Mouse (Mus musculus): ENCODE measurements around the gene Gtf3c5. TPM values are rescaled to one million over a fixed set of nuclear protein-coding genes. Genes with fewer than 3 reads are reported as not detected.

The Gtf3c5 gene
- polyA plus RNA-seq, 1 experiment, result not detected

DNA sequence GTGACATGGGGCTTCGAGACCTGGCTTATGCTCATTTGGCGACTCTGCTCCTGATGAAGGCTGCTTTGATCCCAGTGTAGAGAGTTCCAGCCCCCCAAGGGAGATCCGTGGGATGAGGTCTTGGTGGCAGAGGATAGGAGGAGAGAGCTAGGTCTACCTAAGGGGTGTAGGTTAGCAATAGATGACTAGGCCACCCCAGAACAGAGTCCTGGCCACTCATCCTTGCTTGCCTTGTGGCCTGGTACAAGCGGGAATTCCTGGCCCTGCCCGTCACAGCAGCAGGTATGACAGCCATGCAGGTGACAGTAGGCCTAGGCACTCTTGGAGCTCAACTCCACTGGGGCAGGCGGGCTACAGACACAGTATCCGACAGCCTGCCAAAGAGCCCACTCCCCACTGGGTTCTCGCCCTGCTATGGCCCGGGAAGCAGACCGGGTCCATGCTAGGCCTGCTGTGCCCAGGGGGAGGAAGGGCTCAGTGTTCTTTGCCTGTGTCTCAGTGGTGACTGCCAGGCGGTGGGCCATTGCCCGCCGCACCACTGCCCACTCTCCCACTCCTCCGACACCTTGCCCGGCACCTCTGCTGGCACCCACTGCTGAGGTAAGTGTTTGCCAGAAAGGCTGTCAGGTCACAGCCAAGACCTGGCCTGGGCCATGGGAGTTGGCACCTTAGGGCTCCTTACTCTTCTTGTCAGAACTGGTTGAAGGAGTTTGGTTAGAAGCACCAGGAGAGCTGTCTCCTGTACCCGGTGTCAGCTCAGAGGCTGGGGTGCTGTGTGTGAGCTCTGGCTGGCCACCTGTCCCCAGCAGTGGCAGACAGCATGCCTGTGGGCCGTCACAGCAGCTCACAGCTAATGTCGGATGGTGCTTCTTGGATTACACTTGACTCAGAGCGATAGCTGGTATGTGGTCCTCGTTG, 55.9 kb downstream of the Gtf3c5 start:
- H3K4me3 ChIP-seq (ENCODE audit: insufficient read depth, low read depth, low read length), result no peak overlapping the region
- no peak for TF ChIP-seq POLR2A (IDR thresholded peaks at IDR 0.05; ENCODE audit: insufficient read depth, low read depth, low read length)
- no peak for TF ChIP-seq CTCF (IDR thresholded peaks at IDR 0.05; ENCODE audit: insufficient read depth, low read depth, low read length)
- H3K27ac ChIP-seq (ENCODE audit: insufficient read depth, low read depth, low read length), result no peak overlapping the region
- peaks cover 69% of the 10 kb centered on the region for H3K4me1 ChIP-seq (ENCODE audit: control insufficient read depth, insufficient read depth, low read length)
- 85% methylated on average over 20 of the region's 20 CpGs for WGBS

DNA sequence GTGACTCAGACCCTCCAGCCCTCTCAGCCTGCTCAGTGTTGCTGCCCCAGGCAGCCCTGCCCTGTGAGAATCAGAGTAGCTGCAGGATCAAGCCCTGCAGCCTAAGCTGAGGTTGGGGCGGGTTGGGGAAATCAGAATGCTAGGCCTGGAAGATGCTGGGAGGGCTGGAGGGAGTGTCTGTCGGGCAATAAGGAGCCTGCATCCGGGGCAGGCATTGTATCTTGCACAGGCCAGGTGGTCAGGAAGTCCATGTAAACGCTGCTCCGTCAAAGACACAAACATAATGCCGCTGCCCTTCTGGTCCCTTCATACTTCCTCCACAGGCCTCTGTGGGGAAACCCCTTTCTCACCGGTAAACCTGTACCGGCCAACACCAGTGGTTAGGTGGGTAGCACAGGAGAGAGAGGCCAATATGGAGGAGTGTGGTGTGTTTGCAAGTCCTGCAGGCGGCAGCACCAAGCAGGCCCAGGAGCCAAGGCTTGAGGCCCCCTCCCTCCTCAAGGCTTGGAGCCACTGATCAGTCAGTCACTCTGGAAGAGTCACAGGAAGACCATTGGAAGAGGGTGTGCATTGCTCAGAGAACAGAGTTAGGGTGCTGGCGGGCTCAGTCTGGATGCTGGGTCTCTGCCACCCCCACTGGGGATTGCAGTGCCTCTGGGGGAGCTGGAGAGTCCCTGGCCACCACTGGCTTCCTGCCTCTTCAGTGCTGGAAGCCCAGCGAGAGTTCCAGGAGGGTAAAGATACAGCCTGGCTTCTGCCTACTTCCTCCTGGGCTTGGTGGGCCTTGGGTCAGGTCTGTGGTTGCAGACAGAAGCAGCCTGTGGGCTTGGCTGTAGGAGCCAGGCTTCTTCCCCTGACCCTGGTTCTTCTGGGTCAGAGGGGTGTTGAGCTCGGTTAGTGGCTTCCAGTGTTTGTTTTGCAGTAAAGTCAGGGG, 57.3 kb downstream of the Gtf3c5 start:
- 49% methylated on average over 12 of the region's 12 CpGs for WGBS
- peak overlapping the region; percentile 93 for H3K27ac ChIP-seq (ENCODE audit: insufficient read depth, low read depth, low read length)
- peak; percentile 6; the same call in 1 of the 2 replicates for TF ChIP-seq CTCF (IDR thresholded peaks at IDR 0.05; ENCODE audit: insufficient read depth, low read depth, low read length)
- TF ChIP-seq POLR2A (IDR thresholded peaks at IDR 0.05; ENCODE audit: insufficient read depth, low read depth, low read length), result no peak
- H3K4me1 ChIP-seq (ENCODE audit: control insufficient read depth, insufficient read depth, low read length), result peaks cover 77% of the 10 kb centered on the region
- no peak overlapping the region for H3K4me3 ChIP-seq (ENCODE audit: insufficient read depth, low read depth, low read length)

DNA sequence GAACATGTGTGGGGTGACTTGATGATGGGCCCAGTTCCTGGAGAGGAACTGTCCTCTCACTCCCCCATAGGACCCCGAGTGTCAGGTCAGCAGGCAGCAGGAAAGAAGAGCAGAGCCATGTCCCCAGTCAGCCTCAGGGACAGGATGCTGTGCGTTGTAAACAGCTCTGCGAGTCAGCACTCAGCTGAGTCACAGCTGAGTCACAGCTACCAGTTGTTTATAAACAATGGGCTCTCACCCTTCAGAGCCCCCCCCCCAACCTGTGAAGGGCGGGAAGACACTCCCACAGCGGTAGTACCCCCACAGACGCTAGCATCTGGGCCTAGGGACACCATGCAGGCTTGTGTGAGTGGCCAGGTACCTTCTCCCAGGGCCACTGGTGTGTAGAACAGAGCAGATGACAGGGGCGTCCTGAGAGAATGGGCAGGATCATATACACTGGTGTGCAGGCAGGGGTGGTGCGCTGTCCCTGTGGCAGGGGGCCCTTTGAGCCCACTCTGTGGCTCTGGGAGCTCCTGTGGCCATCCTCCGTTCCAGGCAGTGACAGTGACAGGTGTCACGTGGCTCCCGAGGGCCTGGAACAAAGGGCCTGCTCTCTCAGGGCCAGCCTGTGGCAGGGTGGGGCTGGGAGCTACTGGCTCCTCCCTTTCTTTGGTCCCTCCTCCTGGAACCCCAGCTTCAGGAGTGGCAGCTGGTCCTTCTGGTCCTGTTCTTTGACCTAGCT, 58.2 kb downstream of the Gtf3c5 start:
- 22% methylated on average over 11 of the region's 11 CpGs for WGBS

DNA sequence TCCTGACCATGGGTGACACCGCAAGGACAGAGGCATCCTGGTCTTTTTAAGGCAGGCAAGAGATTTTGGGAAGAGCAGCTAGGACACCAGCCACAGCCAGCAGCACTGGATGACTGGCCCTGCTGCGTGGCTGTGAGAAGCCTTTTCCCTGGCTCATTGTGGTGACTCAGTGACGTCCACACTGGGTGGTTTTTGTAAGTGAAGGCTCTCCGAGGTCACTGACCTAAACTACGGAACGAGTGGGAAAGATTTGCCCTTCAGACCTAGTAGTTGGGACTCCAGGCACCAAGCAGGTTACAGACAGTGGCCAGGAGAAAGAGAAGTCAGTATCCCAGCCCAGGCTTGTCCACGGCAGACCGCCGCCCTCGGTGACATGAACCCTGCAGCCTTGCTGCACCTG, 59.1 kb downstream of the Gtf3c5 start:
- Histone ChIP-seq H3K4me1 (ENCODE audit: control insufficient read depth, insufficient read depth, low read length) (peaks cover 71% of the 10 kb centered on the region), H3K27ac (ENCODE audit: insufficient read depth, low read depth, low read length) (peak overlapping the region; percentile 93), H3K4me3 (ENCODE audit: insufficient read depth, low read depth, low read length) (no peak overlapping the region)
- 69% methylated on average over 10 of the region's 10 CpGs for WGBS
- TF ChIP-seq CTCF (IDR thresholded peaks at IDR 0.05; ENCODE audit: insufficient read depth, low read depth, low read length), result no peak
- TF ChIP-seq POLR2A (IDR thresholded peaks at IDR 0.05; ENCODE audit: insufficient read depth, low read depth, low read length), result no peak

More for the DNA sequence above, 58.2 kb downstream of the Gtf3c5 start:
- H3K4me3 ChIP-seq (ENCODE audit: insufficient read depth, low read depth, low read length), result no peak overlapping the region
- peaks cover 77% of the 10 kb centered on the region for H3K4me1 ChIP-seq (ENCODE audit: control insufficient read depth, insufficient read depth, low read length)
- H3K27ac ChIP-seq (ENCODE audit: insufficient read depth, low read depth, low read length), result peak overlapping the region; percentile 93
- no peak for TF ChIP-seq CTCF (IDR thresholded peaks at IDR 0.05; ENCODE audit: insufficient read depth, low read depth, low read length)
- TF ChIP-seq POLR2A (IDR thresholded peaks at IDR 0.05; ENCODE audit: insufficient read depth, low read depth, low read length), result no peak

DNA sequence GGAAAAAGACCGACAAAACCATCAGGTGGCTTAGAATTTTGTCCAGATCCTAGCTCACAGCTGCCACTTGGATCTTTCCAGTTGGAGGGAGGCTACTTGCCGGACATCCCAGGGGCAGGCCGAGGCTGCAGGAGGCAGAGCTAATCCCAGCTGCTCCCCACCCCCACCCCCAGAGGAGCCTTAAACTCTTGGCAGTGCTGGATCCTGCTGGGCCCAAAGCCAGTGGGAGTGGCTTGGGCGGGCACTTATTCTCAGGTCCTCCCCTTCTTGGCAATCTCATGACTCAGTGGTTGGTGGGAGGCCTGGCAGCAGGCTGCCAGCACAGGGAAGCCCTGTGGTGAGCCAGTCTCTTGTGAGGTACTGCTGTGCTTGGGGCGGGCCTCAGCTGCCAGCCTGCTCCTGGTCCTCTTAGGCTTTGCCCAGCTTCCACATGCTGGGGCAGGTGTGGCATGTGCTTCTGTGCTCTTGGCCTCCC, 59.9 kb downstream of the Gtf3c5 start:
- peaks cover 73% of the 10 kb centered on the region for H3K4me1 ChIP-seq (ENCODE audit: control insufficient read depth, insufficient read depth, low read length)
- no peak overlapping the region for H3K4me3 ChIP-seq (ENCODE audit: insufficient read depth, low read depth, low read length)
- H3K27ac ChIP-seq (ENCODE audit: insufficient read depth, low read depth, low read length), result peak overlapping the region; percentile 93
- WGBS, result 13% methylated on average over 5 of the region's 5 CpGs
- TF ChIP-seq CTCF (IDR thresholded peaks at IDR 0.05; ENCODE audit: insufficient read depth, low read depth, low read length) (no peak), POLR2A (IDR thresholded peaks at IDR 0.05; ENCODE audit: insufficient read depth, low read depth, low read length) (peak; percentile 52; the same call in 1 of the 2 replicates)

DNA sequence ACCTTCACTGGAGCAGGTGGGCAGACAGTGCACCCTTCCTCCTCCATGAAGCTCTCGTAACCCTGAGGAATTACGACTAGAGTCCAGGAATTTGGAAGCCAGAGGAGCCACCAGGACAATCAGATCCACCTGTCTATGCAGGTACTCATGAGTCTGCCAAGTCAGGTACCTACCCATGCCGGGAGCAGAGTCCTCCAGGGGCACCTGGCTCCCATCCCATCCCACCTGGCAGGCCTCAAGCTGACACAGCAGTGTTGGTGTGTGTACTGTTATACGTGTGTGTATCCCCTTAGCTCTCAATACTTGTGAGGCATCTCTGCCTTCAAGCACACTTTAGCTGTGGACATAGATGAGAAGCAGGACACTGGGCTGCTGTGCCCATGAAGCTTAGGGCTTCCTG, 61.4 kb downstream of the Gtf3c5 start:
- WGBS, result 69% methylated on average over 4 of the region's 4 CpGs
- peaks cover 73% of the 10 kb centered on the region for H3K4me1 ChIP-seq (ENCODE audit: control insufficient read depth, insufficient read depth, low read length)
- H3K4me3 ChIP-seq (ENCODE audit: insufficient read depth, low read depth, low read length), result no peak overlapping the region
- H3K27ac ChIP-seq (ENCODE audit: insufficient read depth, low read depth, low read length), result peak overlapping the region; percentile 76
- TF ChIP-seq POLR2A (IDR thresholded peaks at IDR 0.05; ENCODE audit: insufficient read depth, low read depth, low read length) (no peak), CTCF (IDR thresholded peaks at IDR 0.05; ENCODE audit: insufficient read depth, low read depth, low read length) (no peak)

DNA sequence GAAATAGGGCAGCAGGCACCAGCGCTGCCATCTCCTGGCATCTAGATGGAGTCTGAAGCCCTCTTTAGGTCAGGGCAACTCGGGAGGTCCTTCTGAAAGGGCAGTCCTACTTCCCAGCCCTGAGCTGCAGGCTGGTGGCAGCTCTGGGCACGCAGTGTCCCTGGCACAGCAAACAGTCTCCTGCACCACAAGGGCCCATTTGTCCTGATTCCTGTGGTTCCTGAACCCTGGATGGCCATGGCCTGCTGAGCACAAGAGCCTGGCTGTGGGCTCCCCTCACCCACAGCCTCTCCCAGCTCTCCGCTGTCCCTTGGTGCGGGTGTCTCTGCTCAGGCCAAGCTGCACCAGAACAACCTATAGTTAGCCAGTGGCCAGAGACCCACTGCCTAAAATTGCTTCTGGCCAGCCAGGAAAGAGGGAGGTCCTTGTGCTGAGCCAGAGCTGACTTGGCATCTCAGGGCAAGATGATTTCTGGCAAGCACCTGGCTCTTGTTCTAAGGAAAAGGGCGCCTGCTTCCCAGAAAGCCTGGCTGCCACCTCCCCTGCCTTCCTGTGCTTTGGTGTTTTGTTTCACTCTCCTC, 61.9 kb downstream of the Gtf3c5 start:
- 67% methylated on average over 6 of the region's 6 CpGs for WGBS
- Histone ChIP-seq H3K4me1 (ENCODE audit: control insufficient read depth, insufficient read depth, low read length) (peaks cover 75% of the 10 kb centered on the region), H3K27ac (ENCODE audit: insufficient read depth, low read depth, low read length) (peak overlapping the region; percentile 81), H3K4me3 (ENCODE audit: insufficient read depth, low read depth, low read length) (no peak overlapping the region)
- TF ChIP-seq CTCF (IDR thresholded peaks at IDR 0.05; ENCODE audit: insufficient read depth, low read depth, low read length), result no peak

DNA sequence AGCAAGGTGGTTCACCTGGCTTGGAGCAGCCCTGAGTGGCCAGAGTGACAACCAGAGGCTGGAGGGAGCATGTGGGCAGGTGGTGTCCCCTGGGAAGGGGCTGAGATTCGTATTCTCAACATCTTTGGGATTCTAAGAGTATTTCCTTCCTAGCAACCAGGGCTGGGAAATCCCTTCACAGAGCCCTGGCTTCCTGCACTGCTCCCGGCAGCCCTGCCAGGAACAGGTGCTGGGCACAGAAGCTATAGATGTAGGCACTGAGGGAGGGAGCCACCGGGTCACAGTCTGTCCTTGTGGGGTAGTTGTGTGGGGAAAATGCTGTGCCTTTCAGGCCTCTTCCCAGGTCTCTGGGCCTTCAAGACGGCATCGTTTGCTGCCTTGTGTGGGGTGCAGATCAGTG, 63.0 kb downstream of the Gtf3c5 start:
- Histone ChIP-seq H3K27ac (ENCODE audit: insufficient read depth, low read depth, low read length) (peak overlapping the region; percentile 81), H3K4me1 (ENCODE audit: control insufficient read depth, insufficient read depth, low read length) (peaks cover 69% of the 10 kb centered on the region), H3K4me3 (ENCODE audit: insufficient read depth, low read depth, low read length) (no peak overlapping the region)
- 59% methylated on average over 5 of the region's 5 CpGs for WGBS
- TF ChIP-seq POLR2A (IDR thresholded peaks at IDR 0.05; ENCODE audit: insufficient read depth, low read depth, low read length) (no peak), CTCF (IDR thresholded peaks at IDR 0.05; ENCODE audit: insufficient read depth, low read depth, low read length) (no peak)
